Mouse (Mus musculus) layer of hippocampus, postnatal 14 days (tissue): Measurements from ENCODE around the gene Cdca7. TPM values are rescaled to one million over a fixed set of nuclear protein-coding genes. Genes with fewer than 3 reads are reported as not detected.

Experiments used
- DNase-seq, 2 experiments: peaks; one replicate each; pipeline ENCODE4 v3.0.0; 2021 to 2022; ENCODE audit warnings: low spot score in 2 of 2, mixed read lengths in 1 of 2
- total RNA-seq, 2 experiments: library from RNA; stranded (reverse); gene quantifications; 2 replicates each; pipeline ENCODE4 v1.2.3; 2021

The Cdca7 gene
- total RNA-seq, 2 experiments from 2014 or later = 5.2 to 6.7 TPM

DNA sequence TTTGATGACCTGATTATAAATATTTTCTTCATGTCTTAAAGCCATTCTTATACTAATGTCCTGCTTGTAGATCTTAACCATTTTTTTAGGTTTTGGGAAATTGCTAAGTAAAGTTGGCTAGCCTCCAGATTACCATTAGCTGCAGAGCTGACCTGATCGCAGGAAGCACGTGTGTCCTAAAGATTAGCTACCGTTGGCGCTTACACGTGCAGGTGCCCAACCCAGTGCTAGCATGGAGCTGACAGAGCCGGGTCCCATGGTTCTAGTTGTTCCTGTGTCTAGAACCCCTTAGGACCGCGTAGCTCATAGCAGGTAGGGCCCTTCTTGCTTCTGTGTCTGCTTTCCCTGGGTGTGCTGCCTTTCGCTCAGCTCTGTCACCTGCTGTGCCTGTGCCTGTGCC lies 3.9 kb downstream of the Cdca7 start:
- no peak for DNase-seq

DNA sequence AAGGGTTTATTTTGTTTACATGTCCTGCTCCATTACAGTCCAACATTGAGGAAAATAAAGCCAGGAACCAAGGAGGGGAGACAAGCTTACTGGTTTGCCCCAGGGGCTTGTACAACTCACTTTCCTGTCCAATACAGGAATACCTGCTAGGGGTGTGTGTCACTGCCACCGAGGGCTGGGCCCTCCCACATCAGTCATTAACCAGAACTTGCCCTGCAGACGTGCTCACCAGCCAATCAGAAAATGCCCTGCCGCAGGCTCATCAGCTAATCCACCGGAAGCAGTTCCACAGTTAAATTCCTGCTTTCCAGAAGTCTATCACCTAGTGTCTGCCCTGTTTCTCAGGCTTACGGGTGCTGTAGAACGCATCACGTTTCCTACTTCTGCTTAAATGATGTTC lies 15.7 kb downstream of the Cdca7 start:
- no peak for DNase-seq

DNA sequence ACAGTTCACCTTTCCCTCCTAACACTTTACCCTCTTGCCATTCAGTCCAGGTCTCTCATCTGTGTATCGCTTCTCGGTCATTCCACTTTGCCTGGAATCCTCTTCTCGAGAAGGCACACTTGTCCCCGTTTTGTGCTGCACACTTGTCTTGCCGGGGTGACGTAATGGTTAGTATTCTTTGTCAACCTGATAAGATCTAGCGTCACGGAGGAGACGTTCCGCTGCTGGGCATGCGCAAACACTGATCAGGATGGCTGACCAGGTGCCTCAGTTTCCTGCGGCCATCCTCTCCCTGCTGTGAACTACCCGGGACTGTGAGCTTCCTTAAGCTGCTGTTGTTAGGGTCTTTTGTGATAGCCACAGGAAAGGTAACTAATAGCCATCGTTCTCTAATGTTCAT lies 17.1 kb downstream of the Cdca7 start:
- no peak for DNase-seq

DNA sequence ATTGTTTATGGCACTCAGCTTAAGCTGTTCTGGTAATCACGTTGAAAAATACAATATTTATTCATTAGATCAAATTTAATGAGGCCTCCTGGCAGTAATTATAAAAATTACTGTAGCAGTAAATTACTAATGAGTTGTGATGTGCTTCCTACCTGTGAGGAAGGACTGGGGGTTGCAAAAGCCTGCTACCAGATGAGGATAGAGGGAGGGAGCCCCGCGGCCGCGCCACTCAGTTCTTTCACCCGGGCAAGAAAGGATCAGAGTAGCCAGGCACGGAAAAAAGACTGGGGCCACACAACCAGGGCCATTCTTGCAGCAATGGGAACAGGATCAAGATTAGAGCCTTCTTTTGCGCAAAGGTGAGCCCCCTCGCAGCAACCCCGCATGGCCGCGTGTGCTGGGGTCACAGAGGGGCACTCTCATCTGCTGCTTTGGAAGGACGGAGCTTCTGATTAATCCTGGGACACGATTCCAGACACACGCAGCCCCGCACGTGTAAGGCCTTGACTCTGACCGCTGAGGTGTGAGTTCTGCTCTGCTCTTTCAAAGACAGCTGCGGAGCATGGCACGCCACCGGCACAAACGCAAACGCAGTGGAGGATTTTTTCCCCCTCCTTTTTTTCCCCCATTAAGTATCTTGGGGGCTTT lies 23.2 kb downstream of the Cdca7 start:
- DNase-seq = no peak

DNA sequence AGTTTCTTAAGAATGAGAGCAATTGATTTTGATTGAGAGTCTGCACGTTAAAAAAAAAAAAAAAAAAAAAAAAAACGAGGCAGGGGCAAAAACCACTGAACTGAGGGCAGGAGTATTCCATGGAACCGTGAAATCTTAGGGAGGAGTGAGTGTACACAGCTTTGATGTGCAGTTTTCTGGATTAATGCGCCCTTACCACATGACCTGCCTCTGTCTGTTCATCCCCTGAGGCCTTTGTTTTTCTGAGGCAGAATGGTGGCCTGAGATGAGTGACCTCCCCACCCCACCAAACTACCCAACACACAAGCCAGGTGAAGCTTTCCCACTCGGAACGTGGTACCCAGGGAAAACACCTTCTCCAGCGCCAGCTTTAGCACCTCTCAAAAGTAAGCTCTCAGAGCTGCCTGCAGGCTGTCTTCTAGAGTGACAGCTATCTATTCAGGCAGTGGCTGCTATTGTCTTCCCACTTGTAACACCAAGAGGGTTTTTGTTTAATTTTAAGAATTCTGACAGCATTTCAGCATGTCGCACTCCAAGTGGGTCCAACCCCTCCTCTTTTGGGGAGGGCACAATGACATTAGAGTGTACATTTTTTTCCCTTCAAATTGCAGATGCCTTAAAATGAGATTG lies 23.9 kb downstream of the Cdca7 start:
- DNase-seq = no peak

DNA sequence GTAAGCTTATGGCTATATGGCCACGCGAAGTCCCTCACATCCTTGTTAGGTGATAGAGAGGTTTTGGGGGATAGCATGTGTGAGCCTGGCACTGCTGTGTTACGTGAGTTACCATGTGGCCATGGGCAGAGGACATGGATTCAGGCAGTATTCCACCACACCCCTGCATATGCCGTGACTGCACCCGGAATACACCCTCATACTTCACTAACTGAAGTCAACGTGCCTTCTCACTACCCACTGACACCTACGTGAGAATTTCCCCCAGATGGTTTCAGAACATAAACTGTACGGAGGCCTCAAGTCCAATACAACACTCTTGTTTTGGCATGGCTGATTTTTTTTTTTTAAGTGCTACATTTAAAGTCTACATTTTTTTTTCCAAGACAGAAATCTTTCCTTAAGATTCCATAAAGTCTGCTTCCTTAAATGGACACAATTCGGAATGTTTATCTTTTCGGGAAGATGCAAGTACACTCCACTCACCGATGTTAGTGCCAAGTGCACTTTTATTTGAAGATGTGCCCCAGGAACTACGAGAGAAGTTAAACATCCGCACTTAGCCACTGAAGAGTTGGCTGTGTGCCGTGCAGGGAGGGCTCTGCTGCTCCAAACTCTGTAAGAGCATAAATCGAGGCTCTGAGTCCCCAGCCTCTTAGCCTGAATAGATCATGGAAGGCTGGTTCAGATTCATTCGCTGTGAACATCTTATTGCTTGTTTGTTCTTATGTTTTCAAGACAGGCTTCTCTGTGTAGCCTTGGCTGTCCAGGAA lies 26.3 kb downstream of the Cdca7 start:
- DNase-seq = no peak

DNA sequence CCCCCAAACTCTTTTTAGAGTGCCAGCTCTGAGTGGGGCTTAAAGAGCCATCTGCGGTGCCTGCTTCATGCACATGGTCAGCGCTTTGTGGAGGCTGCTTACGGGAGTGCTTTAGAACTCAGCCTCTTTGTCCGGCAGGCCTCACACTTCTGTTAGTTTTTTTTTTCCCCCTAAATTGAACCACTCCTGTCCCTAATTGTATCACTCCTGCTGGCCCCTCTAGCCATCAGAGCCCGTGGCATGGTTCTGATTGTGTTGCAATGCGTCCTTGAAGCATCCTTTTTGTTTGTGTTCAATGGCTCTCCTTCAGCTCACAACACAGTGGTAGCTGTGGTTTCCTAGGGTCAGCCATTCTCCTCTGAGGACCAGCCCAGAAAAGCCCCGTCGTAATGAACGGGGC lies 27.7 kb downstream of the Cdca7 start:
- DNase-seq = no peak

DNA sequence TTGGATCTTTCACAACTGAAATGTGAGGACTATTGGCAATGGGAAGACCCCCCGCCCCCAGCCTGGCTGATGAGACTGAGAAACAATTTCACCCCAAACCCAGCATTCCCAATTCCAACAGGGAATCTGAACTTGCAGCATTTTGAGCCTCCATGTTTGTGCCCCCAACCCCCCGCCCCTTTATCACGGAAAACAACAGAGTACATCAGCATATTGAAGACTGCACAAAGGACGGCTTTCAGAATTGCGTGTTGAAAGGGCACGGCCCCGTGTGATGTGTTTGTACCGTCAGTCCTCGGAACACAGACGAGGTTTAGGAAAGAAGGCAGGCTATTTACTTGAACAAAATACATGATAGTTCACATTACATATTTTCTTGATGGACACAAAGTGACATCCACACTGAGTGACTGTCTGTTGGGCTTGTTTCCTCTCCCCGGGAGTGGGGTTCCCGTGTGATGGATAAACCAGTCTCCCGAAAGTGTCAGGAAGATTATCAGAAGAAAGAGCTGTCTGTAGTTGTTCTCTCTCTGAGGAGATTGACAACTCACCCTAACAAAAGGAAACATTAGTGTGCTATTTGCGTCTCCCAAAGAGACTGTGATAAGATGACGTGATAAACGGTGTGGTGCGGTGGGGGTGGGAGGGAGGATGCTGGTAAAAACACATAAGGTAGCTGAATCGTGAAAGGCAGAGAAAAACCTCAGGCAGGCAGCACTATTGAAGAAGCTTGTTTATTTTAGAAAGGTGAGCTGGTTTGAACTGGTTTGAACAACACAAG lies 32.1 kb downstream of the Cdca7 start:
- no peak for DNase-seq

DNA sequence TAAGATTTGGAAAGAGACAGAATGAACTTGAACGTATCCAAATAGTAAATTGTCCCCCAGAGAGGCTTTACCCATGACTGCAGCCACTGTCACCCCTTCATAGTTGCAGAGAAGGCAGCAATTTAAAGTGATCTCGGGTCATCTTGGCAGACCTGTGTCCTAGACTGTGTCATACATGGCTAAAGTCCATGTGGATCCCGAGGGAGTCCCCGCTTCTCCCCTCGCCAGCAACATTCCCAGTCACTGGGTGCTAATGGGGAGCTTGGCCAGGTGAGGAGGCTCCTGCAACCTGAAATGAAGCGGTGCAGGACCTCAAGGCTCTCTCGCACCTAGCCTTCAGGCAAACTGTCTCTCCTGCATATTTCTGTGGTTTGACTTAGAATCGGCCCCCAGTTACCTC lies 32.9 kb downstream of the Cdca7 start:
- no peak for DNase-seq

DNA sequence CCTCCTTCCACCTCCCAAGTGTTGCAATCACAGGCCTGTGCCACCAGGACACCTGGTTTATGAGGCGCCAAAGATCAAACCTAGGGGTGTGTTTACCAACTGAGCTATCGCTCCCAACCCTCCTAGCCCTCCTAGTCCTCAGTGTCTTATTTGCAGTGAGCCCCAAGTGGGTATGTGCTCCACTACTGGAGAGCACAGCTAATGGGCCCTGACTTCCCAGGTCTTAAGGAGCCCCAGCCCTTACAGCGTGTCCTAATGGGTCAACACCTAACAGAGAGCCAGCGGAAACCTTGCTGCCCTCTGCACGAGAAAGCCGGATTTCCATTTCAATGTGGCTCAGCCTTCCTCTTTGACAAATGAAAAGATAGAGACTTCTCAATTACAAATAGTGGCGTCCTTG lies 39.6 kb downstream of the Cdca7 start:
- no peak for DNase-seq

DNA sequence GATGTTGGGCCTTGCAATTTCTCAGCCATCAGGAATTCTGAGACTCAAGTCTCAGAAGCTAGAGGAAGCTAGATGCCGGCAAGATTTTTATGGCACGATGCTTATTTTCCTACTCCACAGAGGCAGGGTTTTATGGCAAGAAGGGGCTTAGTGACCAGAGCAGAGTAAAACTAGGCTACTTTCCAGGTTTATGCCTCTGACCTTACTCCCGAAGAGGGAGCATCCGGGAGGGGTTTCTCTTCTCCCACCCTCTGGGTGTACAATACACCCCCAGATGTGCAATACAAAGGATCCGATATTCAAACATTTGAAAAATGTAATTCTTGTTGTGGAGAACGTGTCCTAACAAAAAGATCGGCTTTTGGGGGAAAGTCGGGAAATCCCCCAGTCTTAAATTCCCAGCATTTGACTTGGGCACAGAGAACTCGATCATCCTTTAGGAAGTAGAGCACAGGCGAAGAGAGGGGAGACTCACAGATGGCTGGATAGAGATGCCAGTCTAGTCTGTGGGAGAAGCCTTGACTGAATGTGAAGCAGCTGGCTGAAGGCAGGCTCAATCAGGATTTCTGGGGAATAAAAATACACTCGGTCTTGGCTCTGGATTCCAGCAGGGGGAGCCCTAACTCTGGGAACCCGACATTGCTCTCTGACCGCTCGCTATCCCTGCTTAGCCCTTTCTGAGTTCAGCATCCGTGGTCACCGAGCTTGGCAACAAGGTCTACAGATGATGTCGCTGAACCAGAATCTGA lies 40.2 kb downstream of the Cdca7 start:
- DNase-seq = peak; percentile 85 to 91

DNA sequence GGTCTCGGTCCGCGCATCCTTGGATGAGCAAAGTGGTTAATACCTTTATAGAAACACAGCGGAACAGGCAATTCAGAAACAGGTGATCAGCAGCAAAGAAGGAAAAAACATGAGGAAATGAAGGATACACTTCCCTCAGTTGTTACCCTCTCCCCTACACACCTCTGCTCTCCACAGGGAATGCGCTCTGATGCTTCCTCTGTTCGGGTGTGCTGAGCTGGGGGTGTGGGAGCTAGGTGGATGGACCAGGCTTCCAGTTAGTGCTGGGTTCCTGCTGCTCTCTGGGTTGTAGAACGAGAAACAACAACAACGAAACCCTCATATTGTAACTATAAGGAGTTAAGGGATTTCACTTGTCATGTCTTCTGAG lies 40.7 kb downstream of the Cdca7 start:
- DNase-seq = no peak

DNA sequence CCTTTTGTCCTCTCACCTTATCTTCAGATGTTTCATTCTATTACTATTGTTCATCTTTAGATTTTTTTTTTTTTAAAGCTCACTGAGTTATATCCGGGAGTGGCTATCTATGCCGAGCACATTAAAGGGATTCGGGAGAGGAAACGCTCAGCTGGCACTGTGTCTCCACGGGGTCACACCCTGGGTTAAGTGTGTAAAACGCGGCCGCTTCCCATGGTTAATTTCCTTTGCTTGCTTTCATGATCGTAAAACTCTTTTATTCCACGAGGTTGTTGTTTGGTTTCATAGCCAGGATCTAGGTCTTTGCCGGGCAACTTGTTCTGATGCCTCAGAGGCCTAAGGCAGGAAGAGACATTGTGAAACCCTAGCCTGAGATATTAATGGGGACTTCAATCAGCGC lies 48.1 kb downstream of the Cdca7 start:
- no peak for DNase-seq

DNA sequence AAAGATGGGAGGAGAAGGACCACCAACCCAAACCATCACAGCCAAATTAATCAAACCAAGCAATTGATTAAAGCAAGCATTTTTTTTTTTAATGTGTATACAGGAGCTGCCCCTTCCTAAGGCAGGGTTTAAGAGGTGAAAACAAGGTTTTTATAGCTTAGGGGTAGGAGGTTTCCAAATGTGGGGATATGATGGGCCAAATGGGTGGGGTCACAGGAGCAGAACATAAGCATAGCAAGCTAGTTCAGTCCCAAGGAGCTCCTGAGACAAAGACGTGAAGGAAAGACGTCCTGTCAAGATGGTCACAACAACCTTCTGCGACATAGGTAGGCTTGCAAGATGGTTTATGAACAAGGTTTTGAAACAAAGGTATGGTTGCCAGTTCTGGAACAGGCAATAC lies 49.6 kb downstream of the Cdca7 start:
- DNase-seq = no peak

DNA sequence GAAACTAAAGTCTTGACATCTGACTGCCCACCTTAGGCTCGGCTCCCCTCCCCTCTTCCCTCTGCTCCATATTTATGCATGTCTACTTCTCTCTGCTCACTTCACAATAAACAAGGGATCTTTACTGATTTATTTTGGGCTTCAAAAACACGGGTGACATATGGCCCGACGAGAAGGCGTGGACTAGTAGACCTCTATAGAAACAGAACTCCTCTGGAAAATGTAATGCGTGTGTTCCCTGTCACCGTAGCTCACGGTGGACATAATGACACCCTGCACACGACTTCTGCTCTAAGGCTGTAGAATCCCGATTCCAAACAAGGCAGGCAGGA lies 53.0 kb downstream of the Cdca7 start:
- DNase-seq = peak in 1 of 2 experiments; percentile 9

DNA sequence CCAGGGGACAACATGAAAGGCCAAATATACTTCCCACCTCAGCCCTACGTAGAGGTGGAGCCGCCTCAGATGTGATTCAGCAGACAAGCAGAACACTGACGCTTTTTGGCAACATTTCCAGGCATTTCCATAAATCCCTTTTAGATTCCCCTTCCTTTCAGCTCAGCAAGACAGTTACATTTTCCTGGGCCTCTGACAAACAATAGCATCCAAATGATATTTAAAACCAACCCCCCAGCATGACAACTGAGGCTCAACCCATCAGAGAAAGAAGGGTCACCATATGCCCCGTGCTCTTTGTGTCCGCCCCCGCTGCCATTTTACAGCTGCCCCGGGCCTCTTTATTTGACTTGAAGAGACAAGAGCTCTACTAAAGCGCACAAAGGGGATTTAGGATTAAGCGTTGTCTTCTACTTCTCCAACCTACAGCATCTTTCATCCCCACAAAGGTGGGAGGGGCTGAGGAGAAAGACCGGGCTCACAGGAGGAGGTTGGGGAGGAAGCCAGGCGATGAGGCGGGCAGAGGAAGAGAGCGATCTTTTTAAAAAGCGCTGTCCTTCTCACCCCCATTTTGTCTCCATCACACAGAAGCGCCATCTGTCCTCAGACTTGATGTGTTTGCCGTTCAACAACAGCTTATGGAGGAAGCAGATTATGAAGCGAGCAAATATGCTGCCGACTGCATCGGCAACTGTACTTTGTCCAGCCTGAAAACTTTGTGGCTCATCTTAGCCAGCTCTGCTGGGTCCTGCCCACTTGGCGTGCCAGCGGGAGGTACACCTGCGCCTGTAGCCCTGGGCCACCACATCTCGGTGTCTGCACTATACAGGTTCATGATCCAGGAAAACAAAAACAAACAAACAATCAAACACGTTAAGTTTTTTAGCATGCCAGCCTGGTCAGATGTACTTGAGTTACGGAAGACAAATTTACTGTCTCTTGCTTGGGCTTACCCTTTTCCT lies 53.7 kb downstream of the Cdca7 start:
- DNase-seq = peak; percentile 51 to 57

DNA sequence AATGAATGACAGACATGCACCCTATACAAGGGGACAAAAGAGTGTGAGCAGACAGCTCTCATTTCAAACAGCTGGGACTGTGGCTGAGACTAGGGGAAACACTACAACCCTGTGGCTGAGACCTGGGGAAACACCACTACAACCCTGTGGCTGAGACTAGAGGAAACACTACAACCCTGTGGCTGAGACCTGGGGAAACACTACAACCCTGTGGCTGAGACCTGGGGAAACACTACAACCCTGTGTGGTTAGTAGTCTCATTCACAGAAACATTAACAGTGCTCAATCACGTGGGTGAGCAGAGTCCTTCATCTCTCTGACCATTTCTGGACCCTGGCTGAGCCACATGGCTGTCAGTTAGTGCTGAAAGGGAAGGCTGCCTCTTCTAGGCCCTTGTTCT lies 59.9 kb downstream of the Cdca7 start:
- DNase-seq = no peak
